Mouse (Mus musculus) CH12.LX (cell line): Measurements from ENCODE around the gene Gna11. TPM values are rescaled to one million over a fixed set of nuclear protein-coding genes. Genes with fewer than 3 reads are reported as not detected.

Experiments
- DNase-seq: peaks from one replicate; pipeline ENCODE4 v3.0.0-alpha.2; 2013; ENCODE audit errors: extremely low read depth
- H3K27ac ChIP-seq: 2 replicates; pipeline ENCODE4 v1.5.1; 2012; ENCODE audit warnings: low read depth, mild to moderate bottlenecking, control low read depth, moderate library complexity; ENCODE audit not compliant: insufficient read depth
- H3K27me3 ChIP-seq: replicated peaks from 2 replicates; pipeline ENCODE3; 2012; ENCODE audit warnings: inconsistent platforms
- H3K36me3 ChIP-seq, 2 experiments: replicated peaks in 1 of 2; 2 replicates each; pipeline versions ENCODE3 to v1.6.1; 2012; ENCODE audit warnings: inconsistent platforms in 1 of 2, low read length in 1 of 2, mild to moderate bottlenecking in 1 of 2, mixed read lengths in 1 of 2, moderate library complexity in 1 of 2; ENCODE audit not compliant: control insufficient read depth in 1 of 2, insufficient read depth in 1 of 2
- H3K4me1 ChIP-seq, 2 experiments: 2 replicates each; pipeline ENCODE4 v1.6.1; 2012; ENCODE audit warnings: inconsistent platforms in 1 of 2, moderate library complexity in 1 of 2; ENCODE audit not compliant: insufficient read depth in 2 of 2, control insufficient read depth in 1 of 2
- H3K4me2 ChIP-seq: 2 replicates; pipeline ENCODE4 v1.6.1; 2012; ENCODE audit warnings: low read depth, mild to moderate bottlenecking, control low read depth; ENCODE audit not compliant: poor library complexity, insufficient read depth, severe bottlenecking
- H3K4me3 ChIP-seq, 3 experiments: fragments of 150-350 bp in 1 of 3; sonication (generic) in 1 of 3; replicated peaks in 1 of 3; 2 replicates each; pipeline versions ENCODE3 to v1.5.1; 2011 to 2012; ENCODE audit warnings: low read depth in 2 of 3, low read length in 2 of 3, mild to moderate bottlenecking in 2 of 3, moderate library complexity in 2 of 3, control low read depth in 1 of 3, improper control_type of control experiment in 1 of 3, inconsistent platforms in 1 of 3, mixed read lengths in 1 of 3; ENCODE audit not compliant: poor library complexity in 1 of 3
- H3K79me2 ChIP-seq: replicated peaks from 2 replicates; pipeline ENCODE4 v1.6.1; 2012; ENCODE audit warnings: mild to moderate bottlenecking, moderate library complexity; ENCODE audit not compliant: control insufficient read depth, poor library complexity, insufficient read depth, severe bottlenecking; ENCODE audit errors: extremely low read depth
- H3K9ac ChIP-seq: 2 replicates; pipeline ENCODE4 v1.6.1; 2012; ENCODE audit warnings: low read depth, mild to moderate bottlenecking, control low read depth, moderate library complexity; ENCODE audit not compliant: insufficient read depth
- H3K9me3 ChIP-seq: replicated peaks from 2 replicates; pipeline ENCODE3; 2012; ENCODE audit warnings: low read length, inconsistent platforms, mixed read lengths
- BHLHE40 ChIP-seq: IDR thresholded peaks from 2 replicates; pipeline ENCODE4 v1.6.1; 2011; ENCODE audit warnings: mild to moderate bottlenecking, low read depth, low read length, improper control_type of control experiment
- CHD1 ChIP-seq: IDR thresholded peaks from 2 replicates; pipeline ENCODE4 v1.6.1; 2012; ENCODE audit warnings: low read depth, low read length, improper control_type of control experiment, inconsistent platforms
- CHD2 ChIP-seq: IDR thresholded peaks from 2 replicates; pipeline ENCODE4 v1.6.1; 2011; ENCODE audit warnings: low read length, improper control_type of control experiment
- CTCF ChIP-seq, 2 experiments: IDR thresholded peaks in 1 of 2; conservative IDR thresholded peaks in 1 of 2; 2 replicates each; pipeline ENCODE4 v1.5.1; 2011 to 2012; ENCODE audit warnings: low read depth in 2 of 2, low read length in 2 of 2, improper control_type of control experiment in 1 of 2, inconsistent platforms in 1 of 2, mild to moderate bottlenecking in 1 of 2, moderate library complexity in 1 of 2
- E2F4 ChIP-seq: IDR thresholded peaks from 2 replicates; pipeline ENCODE4 v1.6.1; 2011; ENCODE audit warnings: low read depth, low read length, improper control_type of control experiment; ENCODE audit not compliant: insufficient replicate concordance
- ELF1 ChIP-seq: IDR thresholded peaks from 2 replicates; pipeline ENCODE4 v1.6.1; 2014; ENCODE audit warnings: low read depth, mild to moderate bottlenecking, inconsistent platforms, low read length, improper control_type of control experiment
- EP300 ChIP-seq: IDR thresholded peaks from 2 replicates; pipeline ENCODE4 v1.6.1; 2011; ENCODE audit warnings: low read length, improper control_type of control experiment
- ETS1 ChIP-seq: conservative IDR thresholded peaks from 2 replicates; pipeline ENCODE4 v1.6.1; 2012; ENCODE audit warnings: low read depth, mild to moderate bottlenecking, inconsistent platforms, low read length, improper control_type of control experiment, moderate library complexity
- GABPA ChIP-seq: IDR thresholded peaks from 2 replicates; pipeline ENCODE4 v1.6.1; 2012; ENCODE audit warnings: low read depth, low read length, improper control_type of control experiment, inconsistent platforms; ENCODE audit not compliant: insufficient replicate concordance
- HCFC1 ChIP-seq: IDR thresholded peaks from 2 replicates; pipeline ENCODE4 v1.6.1; 2012; ENCODE audit warnings: low read depth, mild to moderate bottlenecking, inconsistent platforms, low read length, improper control_type of control experiment
- IRF4 ChIP-seq: IDR thresholded peaks from 2 replicates; pipeline ENCODE4 v1.6.1; 2014; ENCODE audit warnings: low read depth, mild to moderate bottlenecking, inconsistent platforms, low read length, improper control_type of control experiment
- JUN ChIP-seq: IDR thresholded peaks from 2 replicates; pipeline ENCODE4 v1.6.1; 2011; ENCODE audit warnings: low read depth, mild to moderate bottlenecking, low read length, improper control_type of control experiment, moderate library complexity; ENCODE audit not compliant: insufficient read depth
- JUND ChIP-seq: conservative IDR thresholded peaks from 2 replicates; pipeline ENCODE4 v1.6.1; 2011; ENCODE audit warnings: low read depth, low read length, improper control_type of control experiment
- KAT2A ChIP-seq: IDR thresholded peaks from 2 replicates; pipeline ENCODE4 v1.6.1; 2012; ENCODE audit warnings: low read length, improper control_type of control experiment, inconsistent platforms; ENCODE audit not compliant: insufficient replicate concordance
- MAFK ChIP-seq: IDR thresholded peaks from 2 replicates; pipeline ENCODE4 v1.6.1; 2011; ENCODE audit warnings: low read length, improper control_type of control experiment; ENCODE audit not compliant: insufficient replicate concordance
- MAX ChIP-seq: IDR thresholded peaks from 2 replicates; pipeline ENCODE4 v1.6.1; 2011; ENCODE audit warnings: low read length, improper control_type of control experiment
- MAZ ChIP-seq: IDR thresholded peaks from 2 replicates; pipeline ENCODE4 v1.6.1; 2012; ENCODE audit warnings: low read depth, mild to moderate bottlenecking, inconsistent platforms, low read length, improper control_type of control experiment, moderate library complexity
- MEF2A ChIP-seq: IDR thresholded peaks from 2 replicates; pipeline ENCODE4 v1.6.1; 2014; ENCODE audit warnings: low read depth, mild to moderate bottlenecking, inconsistent platforms, low read length, improper control_type of control experiment, borderline replicate concordance
- MXI1 ChIP-seq: IDR thresholded peaks from 2 replicates; pipeline ENCODE4 v1.6.1; 2011; ENCODE audit warnings: mild to moderate bottlenecking, low read depth, low read length, improper control_type of control experiment
- MYC ChIP-seq: IDR thresholded peaks from 2 replicates; pipeline ENCODE4 v1.6.1; 2011; ENCODE audit warnings: low read depth, mild to moderate bottlenecking, improper control_type of control experiment, low read length
- NELFE ChIP-seq: IDR thresholded peaks from 2 replicates; pipeline ENCODE4 v1.6.1; 2011; ENCODE audit warnings: low read depth, low read length, improper control_type of control experiment
- NRF1 ChIP-seq: IDR thresholded peaks from 2 replicates; pipeline ENCODE4 v1.6.1; 2014; ENCODE audit warnings: low read depth, mild to moderate bottlenecking, inconsistent platforms, low read length, improper control_type of control experiment, moderate library complexity
- PAX5 ChIP-seq: IDR thresholded peaks from 2 replicates; pipeline ENCODE4 v1.6.1; 2012; ENCODE audit warnings: low read length, inconsistent platforms, mixed read lengths
- POLR2A ChIP-seq: IDR thresholded peaks from 2 replicates; pipeline ENCODE4 v1.6.1; 2011; ENCODE audit warnings: low read depth, mild to moderate bottlenecking, improper control_type of control experiment, low read length
- POLR2AphosphoS2 ChIP-seq: IDR thresholded peaks from 2 replicates; pipeline ENCODE4 v1.6.1; 2011; ENCODE audit warnings: low read depth, low read length, improper control_type of control experiment
- RAD21 ChIP-seq: IDR thresholded peaks from 2 replicates; pipeline ENCODE4 v1.6.1; 2011; ENCODE audit warnings: low read depth, mild to moderate bottlenecking, low read length, improper control_type of control experiment, moderate library complexity
- RCOR1 ChIP-seq: conservative IDR thresholded peaks from 2 replicates; pipeline ENCODE4 v1.6.1; 2012; ENCODE audit warnings: low read depth, mild to moderate bottlenecking, inconsistent platforms, low read length, improper control_type of control experiment
- SIN3A ChIP-seq: IDR thresholded peaks from 2 replicates; pipeline ENCODE4 v1.6.1; 2012; ENCODE audit warnings: low read length, improper control_type of control experiment, inconsistent platforms
- SMC3 ChIP-seq: IDR thresholded peaks from 2 replicates; pipeline ENCODE4 v1.6.1; 2011; ENCODE audit warnings: low read depth, low read length, improper control_type of control experiment
- TBP ChIP-seq: conservative IDR thresholded peaks from 2 replicates; pipeline ENCODE4 v1.6.1; 2011; ENCODE audit warnings: low read depth, low read length, improper control_type of control experiment
- TCF12 ChIP-seq: IDR thresholded peaks from 2 replicates; pipeline ENCODE4 v1.6.1; 2014; ENCODE audit warnings: low read depth, mild to moderate bottlenecking, inconsistent platforms, low read length, improper control_type of control experiment
- UBTF ChIP-seq: IDR thresholded peaks from 2 replicates; pipeline ENCODE4 v1.6.1; 2012; ENCODE audit warnings: low read depth, mild to moderate bottlenecking, inconsistent platforms, low read length, improper control_type of control experiment, moderate library complexity
- USF1 ChIP-seq: IDR thresholded peaks from 2 replicates; pipeline ENCODE4 v1.6.1; 2014; ENCODE audit warnings: low read depth, mild to moderate bottlenecking, inconsistent platforms, low read length, improper control_type of control experiment
- USF2 ChIP-seq: conservative IDR thresholded peaks from 2 replicates; pipeline ENCODE4 v1.6.1; 2011; ENCODE audit warnings: low read depth, low read length, improper control_type of control experiment
- ZC3H11A ChIP-seq: IDR thresholded peaks from 2 replicates; pipeline ENCODE4 v1.6.1; 2012; ENCODE audit warnings: low read depth, mild to moderate bottlenecking, inconsistent platforms, low read length, improper control_type of control experiment
- ZKSCAN1 ChIP-seq: IDR thresholded peaks from 2 replicates; pipeline ENCODE4 v1.6.1; 2012; ENCODE audit warnings: low read depth, inconsistent platforms, low read length, improper control_type of control experiment, borderline replicate concordance
- ZMIZ1 ChIP-seq: IDR thresholded peaks from 2 replicates; pipeline ENCODE4 v1.6.1; 2012; ENCODE audit warnings: low read depth, mild to moderate bottlenecking, inconsistent platforms, low read length, improper control_type of control experiment
- ZNF384 ChIP-seq: IDR thresholded peaks from 2 replicates; pipeline ENCODE4 v1.6.1; 2012; ENCODE audit warnings: low read depth, low read length, improper control_type of control experiment, inconsistent platforms
- dilution Hi-C: fragments of 300-500 bp; cut with MboI; formaldehyde crosslinking; loops from 2 replicates; pipeline ENCODE4 v1.14.3; 2020; ENCODE audit warnings: low sequenced_read_pairs; ENCODE audit not compliant: extremely low pct_unique_long_range_greater_than_20kb, extremely low pct_ligation_motif_present
- in situ Hi-C: fragments of 300-500 bp; cut with MboI; formaldehyde crosslinking; loops from 3 replicates; pipeline ENCODE4 v1.14.3; 2019; ENCODE audit warnings: low sequenced_read_pairs, low pct_ligation_motif_present, low pct_unique_long_range_greater_than_20kb, mixed read lengths
- polyA plus RNA-seq: library from polyadenylated mRNA; unstranded; fragments of >175 nt; gene quantifications from 2 replicates; pipeline ENCODE4 v1.2.1, GENCODE M21; 2012; ENCODE audit warnings: low read depth; ENCODE audit not compliant: insufficient read length
- total RNA-seq, 2 experiments: library from RNA; depleted of rRNA; stranded (reverse); fragments of 300-350 nt in 1 of 2; fragments of >200 nt in 1 of 2; gene quantifications; 2 replicates each; pipeline ENCODE4 v1.2.3; 2012 to 2014

Gene Gna11
- total and polyA plus RNA-seq, 3 experiments, result 4.3 to 8.7 (median 7.2) TPM

DNA sequence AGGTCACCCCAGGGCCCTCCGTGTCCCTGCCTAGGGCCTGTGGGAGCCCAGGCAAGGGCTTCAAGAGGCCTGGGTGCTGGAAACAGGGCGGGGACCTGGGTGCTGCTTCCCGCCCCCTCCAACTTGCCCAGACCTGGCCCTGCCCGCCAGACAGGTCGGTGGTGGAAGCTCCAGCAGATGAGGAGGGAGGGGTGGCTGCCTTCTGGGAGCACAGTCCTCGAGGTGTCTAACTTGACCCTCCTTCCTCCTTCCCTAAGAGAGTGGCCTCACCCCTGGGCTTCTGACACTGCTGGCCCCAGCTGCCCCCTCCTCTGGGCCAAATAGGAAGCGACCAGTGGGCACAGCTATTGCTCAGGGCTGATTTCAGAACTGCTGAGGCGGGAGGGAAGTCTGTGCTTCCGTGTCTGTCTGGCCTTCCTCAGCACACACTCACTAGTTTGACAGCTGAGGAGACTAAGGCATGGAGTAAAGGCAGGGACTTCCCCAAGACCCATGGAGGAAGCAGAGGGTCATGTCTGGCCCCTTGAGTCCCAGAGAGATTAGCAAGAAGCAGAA, 20.9 kb downstream of the Gna11 start, which contains the start of gene Gna15:
Gene Gna15 (minus strand): TSS at position 175 of the 555 bp plus-strand sequence.
- DNase-seq, result peak; percentile 72

DNA sequence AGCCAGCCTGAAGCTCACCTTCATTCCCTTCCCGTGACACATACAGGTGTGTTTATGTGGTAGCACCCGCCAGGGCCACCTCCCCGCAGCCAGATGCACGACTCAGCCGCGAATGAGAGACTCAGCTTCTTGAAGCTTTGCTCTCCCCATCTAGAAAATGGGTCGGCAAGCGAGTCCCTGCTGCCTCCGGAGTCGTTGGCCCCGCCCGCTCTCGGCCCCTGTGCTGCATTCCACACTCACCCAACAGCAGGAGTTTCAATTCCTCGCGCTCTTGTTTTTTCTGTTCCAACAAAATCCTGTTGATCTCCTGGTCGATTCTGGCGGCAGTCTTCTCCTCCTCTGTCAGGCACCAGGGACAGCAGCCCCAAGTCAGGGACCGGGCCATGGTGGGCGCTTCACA, 21.4 kb downstream of the Gna11 start:
- in situ Hi-C loops, result no loop called here
- no peak for TF ChIP-seq MAZ
- no peak for TF ChIP-seq JUN
- TF ChIP-seq CHD1, result no peak
- no peak for TF ChIP-seq NRF1
- TF ChIP-seq HCFC1, result no peak
- no peak for TF ChIP-seq ZNF384
- TF ChIP-seq TBP, result no peak
- no peak for TF ChIP-seq RAD21
- TF ChIP-seq MEF2A, result no peak
- no peak for TF ChIP-seq JUND
- TF ChIP-seq TCF12, result no peak
- no peak for TF ChIP-seq ZKSCAN1
- TF ChIP-seq POLR2A, result no peak
- TF ChIP-seq POLR2AphosphoS2, result no peak
- no peak for TF ChIP-seq CTCF (conservative IDR thresholded peaks at IDR 0.05 in 1 of 2, IDR thresholded peaks at IDR 0.05 in 1 of 2; ENCODE audit: low read depth in 2 of 2, low read length in 2 of 2)
- Histone ChIP-seq H3K36me3 (peaks cover 0 to 4% of the 10 kb centered on the region in 2 experiments), H3K4me2 (peak overlapping the region; percentile 54), H3K4me3 (peak overlapping the region; percentile 42 to 49 (median 48)), H3K9ac (peak overlapping the region; percentile 20; the same call in 1 of the 2 replicates), H3K9me3 (no peaks in the 10 kb centered on the region), H3K4me1 (peaks cover 17 to 46% of the 10 kb centered on the region in 2 experiments), H3K79me2 (no peaks in the 10 kb centered on the region), H3K27me3 (peaks cover 4% of the 10 kb centered on the region), H3K27ac (peak overlapping the region; percentile 37; the same call in 1 of the 2 replicates)
- dilution Hi-C loops, result no loop called here
- DNase-seq, result no peak

More for the DNA sequence above, 20.9 kb downstream of the Gna11 start, which contains the start of gene Gna15:
- TF ChIP-seq POLR2AphosphoS2 (no peak), TCF12 (peak; percentile 36; the same call in 1 of the 2 replicates), ZC3H11A (no peak), EP300 (peak; percentile 51; the same call in 1 of the 2 replicates), PAX5 (no peak), MAX (peak; percentile 60; the same call in 1 of the 2 replicates), RAD21 (no peak), ZNF384 (peak; percentile 20; the same call in 1 of the 2 replicates), CHD1 (no peak; the same call in 1 of the 2 replicates), ETS1 (peak; percentile 38; the same call in 1 of the 2 replicates), ZKSCAN1 (no peak), MEF2A (peak; percentile 61; the same call in 1 of the 2 replicates), GABPA (no peak), TBP (no peak), MAZ (peak; percentile 64; the same call in 1 of the 2 replicates), CTCF (conservative IDR thresholded peaks at IDR 0.05 in 1 of 2, IDR thresholded peaks at IDR 0.05 in 1 of 2; ENCODE audit: low read depth in 2 of 2, low read length in 2 of 2) (0 out of 4 replicates have a peak, but pooled peaks of 1 of the 2 experiments have one; percentile 5), HCFC1 (no peak), RCOR1 (peak; percentile 59), UBTF (no peak), JUND (no peak), JUN (no peak), SIN3A (peak; percentile 86; the same call in 1 of the 2 replicates), USF2 (no peak), MXI1 (peak; percentile 82), E2F4 (0 out of 2 replicates have a peak, but pooled peaks have one; percentile 21), ELF1 (peak; percentile 78), BHLHE40 (peak; percentile 43; the same call in 1 of the 2 replicates), ZMIZ1 (no peak), KAT2A (no peak), POLR2A (no peak), NRF1 (no peak), MAFK (peak; percentile 53; the same call in 1 of the 2 replicates), USF1 (no peak), IRF4 (peak; percentile 52; the same call in 1 of the 2 replicates), MYC (peak; percentile 74), NELFE (0 out of 2 replicates have a peak, but pooled peaks have one; percentile 36), CHD2 (no peak), SMC3 (peak; percentile 14; the same call in 1 of the 2 replicates)
- Histone ChIP-seq H3K27me3 (peaks cover 4% of the 10 kb centered on the region), H3K9ac (peak within 1 kb of the TSS; percentile 20; the same call in 1 of the 2 replicates), H3K27ac (peak within 1 kb of the TSS; percentile 37; the same call in 1 of the 2 replicates), H3K4me2 (peak within 1 kb of the TSS; percentile 54), H3K4me1 (peaks cover 17 to 40% of the 10 kb centered on the region in 2 experiments), H3K79me2 (no peaks in the 10 kb centered on the region), H3K9me3 (no peaks in the 10 kb centered on the region), H3K4me3 (peak within 1 kb of the TSS; percentile 42 to 49 (median 48)), H3K36me3 (peaks cover 3 to 10% of the 10 kb centered on the region in 2 experiments)
- in situ Hi-C loops (no loop called here), dilution Hi-C loops (no loop called here)
